Mouse (Mus musculus): ENCODE measurements around the gene Sorcs3. TPM values are rescaled to one million over a fixed set of nuclear protein-coding genes. Genes with fewer than 3 reads are reported as not detected.

Sorcs3 gene
- not detected for polyA plus RNA-seq (2014; fragmentation: Illumina TruSeq; extraction: RNeasy Lipid Tissue Mini Kit (QIAGEN cat#74804); ENCODE audit: insufficient read depth, low read depth, low replicate concordance)

GRCm38 (mm10) chr19:48205929-48206814 is at the start of gene Sorcs3:
Gene Sorcs3 (plus strand): TSS chr19:48206025.

